Mouse (Mus musculus): ENCODE results near the gene Gtf2e1.

Gtf2e1 gene

GRCm38 (mm10) chr16:37539611-37540580 is at the start of gene Gtf2e1, which contains the start of gene Rabl3:
Gene Gtf2e1, minus strand, starts transcription at chr16:37539789.
Gene Rabl3, plus strand, starts transcription at chr16:37539885.
- DNase-seq: peak; percentile 98

GRCm38 (mm10) chr16:37585129-37585563 is 45.6 kb upstream of the Gtf2e1 start:
- peak in 1 of 2 experiments; percentile 25 for DNase-seq

GRCm38 (mm10) chr16:37584218-37585035 is 44.8 kb upstream of the Gtf2e1 start:
- DNase-seq: peak; percentile 66

- DNase-seq: peak in 1 of 2 experiments; percentile 12
Measured at GRCm38 (mm10) chr16:37583801-37584200, 44.2 kb upstream of the Gtf2e1 start.

GRCm38 (mm10) chr16:37583306-37583705 is 43.7 kb upstream of the Gtf2e1 start:
- DNase-seq: no peak

- no peak for DNase-seq
Measured at GRCm38 (mm10) chr16:37581901-37582300, 42.3 kb upstream of the Gtf2e1 start.

- DNase-seq: no peak
Measured at GRCm38 (mm10) chr16:37580651-37581050, 41.1 kb upstream of the Gtf2e1 start.

- no peak for DNase-seq
Measured at GRCm38 (mm10) chr16:37579994-37580393, 40.4 kb upstream of the Gtf2e1 start, which contains the start of gene Hgd. Gene Hgd, plus strand, starts transcription at chr16:37580153.

- no peak for DNase-seq
Measured at GRCm38 (mm10) chr16:37579591-37579990, 40.0 kb upstream of the Gtf2e1 start.

GRCm38 (mm10) chr16:37575325-37575724 is 35.7 kb upstream of the Gtf2e1 start:
- no peak for DNase-seq

- DNase-seq: no peak
Measured at GRCm38 (mm10) chr16:37573061-37573460, 33.5 kb upstream of the Gtf2e1 start.

- DNase-seq: no peak
Measured at GRCm38 (mm10) chr16:37572117-37572754, 32.6 kb upstream of the Gtf2e1 start.

- DNase-seq: no peak
Measured at GRCm38 (mm10) chr16:37571554-37571953, 32.0 kb upstream of the Gtf2e1 start.

- no peak for DNase-seq
Measured at GRCm38 (mm10) chr16:37567113-37568050, 27.8 kb upstream of the Gtf2e1 start.

- DNase-seq: no peak
Measured at GRCm38 (mm10) chr16:37566107-37566506, 26.5 kb upstream of the Gtf2e1 start.

GRCm38 (mm10) chr16:37565117-37565516 is 25.5 kb upstream of the Gtf2e1 start:
- no peak for DNase-seq

- DNase-seq: no peak
Measured at GRCm38 (mm10) chr16:37562961-37563360, 23.4 kb upstream of the Gtf2e1 start.

- DNase-seq: no peak
Measured at GRCm38 (mm10) chr16:37562414-37562813, 22.8 kb upstream of the Gtf2e1 start.

- no peak for DNase-seq
Measured at GRCm38 (mm10) chr16:37552824-37553223, 13.2 kb upstream of the Gtf2e1 start.

GRCm38 (mm10) chr16:37550981-37551380 is 11.4 kb upstream of the Gtf2e1 start:
- DNase-seq: no peak

GRCm38 (mm10) chr16:37550266-37550665 is 10.7 kb upstream of the Gtf2e1 start:
- no peak for DNase-seq

GRCm38 (mm10) chr16:37546312-37546711 is 6.7 kb upstream of the Gtf2e1 start:
- DNase-seq: no peak
